Mouse (Mus musculus) ES-CJ7 (cell line): Measurements from ENCODE around the gene Atg13.

Source experiments
- DNase-seq: peaks from one replicate; pipeline ENCODE4 v3.0.0; 2011; ENCODE audit warnings: low read depth, low spot score

Gene Atg13

DNA sequence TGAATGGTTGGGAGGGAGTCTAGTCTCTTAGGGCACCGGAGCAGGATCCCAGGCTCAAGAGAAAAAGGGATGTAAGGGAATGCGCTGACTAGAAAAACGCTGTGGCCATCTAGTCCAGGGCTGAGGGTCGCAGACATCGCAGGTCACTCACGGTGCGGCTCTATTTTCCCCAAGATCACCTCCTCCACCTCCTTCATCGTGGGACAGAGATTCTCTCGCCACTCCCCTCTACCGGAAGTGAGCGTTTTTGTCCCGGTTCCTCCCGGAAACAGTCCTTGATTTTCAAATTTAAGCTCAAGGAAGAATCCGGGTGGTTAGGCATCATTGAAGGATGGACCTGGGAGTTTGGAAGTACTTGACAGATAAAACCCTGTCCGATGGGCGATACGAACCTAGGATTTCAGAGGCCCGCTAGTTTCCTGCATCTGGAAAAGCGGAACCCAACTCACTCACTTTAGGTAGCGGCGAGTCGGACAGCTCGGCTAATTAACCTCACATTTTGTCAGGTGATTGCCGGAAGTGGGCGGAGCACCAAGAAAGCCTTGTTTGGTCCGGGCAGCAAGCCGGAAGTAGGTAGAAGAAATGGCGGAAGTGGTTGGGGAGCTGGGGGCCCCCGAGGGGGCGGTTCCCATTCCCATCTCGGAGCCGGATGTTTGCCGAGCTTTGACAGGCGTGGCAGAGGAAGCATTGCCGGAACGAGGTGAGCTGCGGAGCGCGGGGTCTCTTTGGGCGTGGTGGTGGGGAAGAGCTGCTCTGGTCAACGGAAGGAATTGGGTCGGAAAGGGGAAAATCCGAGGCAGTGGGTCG, 60.6 kb downstream of the Atg13 start, which contains the start of the genes Zfp408 and Arhgap1:
Gene Zfp408 (minus strand): TSS at position 239 of the 807 bp plus-strand sequence.
Gene Arhgap1 (plus strand): TSS at position 308 of the 807 bp plus-strand sequence.
- DNase-seq: peak; percentile 99

GRCm38 (mm10) chr2:91649152-91649551, 61.2 kb downstream of the Atg13 start:
- DNase-seq: no peak

GRCm38 (mm10) chr2:91646733-91647132, 63.6 kb downstream of the Atg13 start:
- peak; percentile 91 for DNase-seq

- no peak for DNase-seq
Measured at GRCm38 (mm10) chr2:91645811-91646210, 64.6 kb downstream of the Atg13 start.

- no peak for DNase-seq
Measured at GRCm38 (mm10) chr2:91645354-91645753, 65.0 kb downstream of the Atg13 start.

DNA sequence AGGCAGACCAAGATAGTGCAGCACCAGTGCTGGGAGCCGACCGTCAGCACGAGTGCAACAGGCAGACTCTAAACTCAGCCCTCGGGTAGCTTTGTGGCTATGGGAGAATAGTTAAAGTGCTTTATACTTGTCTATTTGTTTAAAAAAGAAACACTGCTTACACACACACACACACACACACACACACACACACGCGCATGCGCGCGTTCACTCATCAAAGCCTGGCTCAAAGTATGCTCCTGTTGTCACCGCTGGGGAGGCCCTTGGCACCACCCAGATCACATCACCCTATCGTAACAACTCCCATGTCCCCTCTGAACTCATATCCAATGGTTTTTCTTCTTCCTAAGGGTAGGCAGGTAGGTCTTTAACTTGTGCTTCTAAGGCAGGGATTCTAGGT, 66.4 kb downstream of the Atg13 start:
- DNase-seq: no peak

- peak; percentile 53 for DNase-seq
Measured at GRCm38 (mm10) chr2:91642825-91643415, 67.5 kb downstream of the Atg13 start.

GRCm38 (mm10) chr2:91638931-91639330, 71.4 kb downstream of the Atg13 start:
- no peak for DNase-seq

GRCm38 (mm10) chr2:91636727-91637338, 73.5 kb downstream of the Atg13 start:
- DNase-seq: peak; percentile 49

DNA sequence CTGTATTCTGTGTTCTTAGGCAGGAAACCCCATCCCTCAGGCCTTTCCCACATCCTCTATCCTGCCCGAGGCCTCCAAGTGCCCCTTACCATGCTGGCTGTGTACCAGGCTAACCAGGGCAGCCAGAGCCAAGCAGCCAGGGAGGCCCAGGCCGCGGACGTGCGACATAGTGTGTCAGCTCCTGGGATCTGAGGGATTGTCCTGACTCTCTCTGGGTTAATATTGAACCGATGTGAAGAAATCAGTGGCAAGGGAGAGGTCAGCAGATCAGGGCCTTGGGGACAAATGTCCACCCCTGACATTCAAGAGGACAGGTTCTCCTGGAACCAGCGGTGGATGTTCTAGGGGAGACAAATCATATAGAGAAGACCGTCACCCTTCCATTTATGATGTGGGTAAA, 74.1 kb downstream of the Atg13 start, which contains the start of gene F2:
Gene F2 (minus strand): TSS at position 186 of the 400 bp plus-strand sequence.
- no peak for DNase-seq

DNA sequence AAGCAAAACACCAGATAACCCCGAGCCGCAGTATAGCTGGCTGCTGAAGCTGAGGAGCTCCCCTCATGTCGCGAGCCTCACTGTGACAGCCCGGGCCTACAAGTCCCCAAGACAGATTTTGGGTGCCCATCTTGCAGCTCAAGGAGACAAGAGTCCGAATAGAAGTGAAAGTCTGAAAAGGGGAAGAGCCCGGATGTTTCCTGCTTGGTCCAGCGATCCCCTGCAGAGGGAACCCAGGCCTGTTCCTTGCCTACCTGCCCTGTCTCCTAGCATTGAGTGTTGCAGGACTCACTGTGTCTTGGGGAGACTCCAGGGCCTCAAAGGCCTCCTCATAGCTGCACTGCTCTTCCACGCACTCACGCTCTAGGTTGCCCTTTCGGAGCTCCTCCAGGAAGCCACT, 74.9 kb downstream of the Atg13 start:
- DNase-seq: no peak

GRCm38 (mm10) chr2:91634841-91635240, 75.5 kb downstream of the Atg13 start:
- no peak for DNase-seq

DNA sequence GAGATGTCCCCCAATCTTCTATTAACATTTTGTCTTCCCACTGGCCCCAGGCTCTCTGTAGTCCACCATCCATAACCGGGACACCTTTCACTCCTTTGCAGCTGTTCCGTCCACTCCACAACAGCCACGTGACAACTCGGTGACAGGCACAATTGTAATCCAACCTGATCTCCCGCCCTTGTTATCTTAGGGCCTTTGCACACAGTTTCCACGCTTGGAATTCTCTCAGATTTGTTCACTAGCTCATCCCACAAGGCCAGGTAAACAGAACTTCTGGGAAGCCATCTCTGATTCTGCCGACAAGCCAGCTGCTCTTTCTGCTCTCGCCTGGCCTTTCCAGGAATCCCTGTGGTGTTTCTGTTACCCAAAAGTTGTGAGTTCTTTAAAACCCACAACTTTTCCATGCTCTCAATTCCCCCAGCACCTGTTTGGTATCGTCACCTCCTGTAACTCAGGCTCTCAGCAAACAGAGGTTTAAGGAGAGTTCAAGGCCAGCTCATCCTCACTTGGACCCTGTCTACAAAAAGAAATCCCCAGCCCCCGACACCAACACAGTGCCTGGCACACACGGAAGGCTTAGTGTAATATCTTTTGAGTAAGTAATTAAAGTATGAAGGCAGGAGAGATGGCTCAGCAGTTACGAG, 76.9 kb downstream of the Atg13 start:
- DNase-seq: no peak

GRCm38 (mm10) chr2:91632316-91632715, 78.1 kb downstream of the Atg13 start:
- DNase-seq: no peak

GRCm38 (mm10) chr2:91631826-91632225, 78.5 kb downstream of the Atg13 start:
- DNase-seq: no peak

GRCm38 (mm10) chr2:91630384-91630783, 80.0 kb downstream of the Atg13 start:
- no peak for DNase-seq

DNA sequence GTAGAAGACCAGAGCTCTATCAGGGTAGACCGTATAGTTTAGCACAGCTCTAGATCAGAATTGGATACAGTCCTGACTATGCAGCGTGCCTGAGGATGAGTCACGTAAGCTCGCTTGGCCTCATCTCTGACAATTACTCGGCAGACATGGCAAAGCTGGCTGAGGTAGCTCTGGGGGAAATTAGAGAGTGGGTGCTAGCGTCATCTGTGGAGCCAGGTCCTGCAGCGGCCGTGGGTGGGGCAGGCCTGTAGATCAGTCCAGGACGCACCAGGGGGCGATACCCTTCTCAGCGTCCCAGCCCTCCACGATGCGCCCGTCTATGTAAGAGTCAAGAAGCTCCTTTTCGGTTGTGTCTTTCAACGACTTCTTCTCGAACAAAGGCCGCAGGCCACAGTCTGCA, 80.7 kb downstream of the Atg13 start:
- DNase-seq: peak; percentile 52

DNA sequence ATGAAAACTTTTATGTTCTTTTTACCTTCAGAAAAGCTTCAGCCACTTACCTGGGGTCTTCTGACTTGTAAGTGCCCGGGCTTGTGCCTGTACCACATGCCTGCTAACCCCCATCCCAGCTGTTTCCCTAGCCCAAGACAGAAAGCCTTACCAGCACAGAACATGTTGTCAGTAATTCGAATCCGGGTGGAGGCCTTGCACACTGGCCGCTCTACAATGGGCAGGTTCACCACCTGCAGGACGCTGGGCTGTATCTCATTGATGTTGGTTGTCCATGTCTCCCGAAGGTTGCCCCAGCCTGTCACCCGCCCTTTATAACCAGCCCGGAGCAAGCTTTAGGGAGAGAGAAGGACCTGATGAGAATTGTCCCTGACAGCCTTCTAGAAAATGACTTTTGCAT, 82.2 kb downstream of the Atg13 start:
- no peak for DNase-seq

DNA sequence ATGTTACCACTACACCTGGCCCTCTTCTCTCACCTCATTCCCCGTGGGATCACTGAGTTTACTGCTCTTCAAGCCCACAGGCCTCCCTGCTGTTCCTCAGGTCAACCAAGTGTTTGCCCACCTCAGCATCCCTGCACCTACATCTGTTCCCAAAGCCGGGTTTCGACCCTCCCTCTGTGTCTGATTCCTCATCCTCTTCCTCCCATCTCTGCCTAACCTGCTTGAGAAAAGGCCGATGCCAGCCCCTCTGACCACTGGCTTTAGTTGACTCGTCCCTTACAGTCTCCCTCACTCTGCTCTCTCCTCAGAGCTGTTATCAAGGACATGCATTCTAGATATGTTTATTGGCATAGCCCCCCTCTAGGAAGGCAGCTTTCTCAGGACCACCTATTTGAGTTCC, 82.9 kb downstream of the Atg13 start:
- no peak for DNase-seq
